Mouse (Mus musculus) left cerebral cortex, adult 8-10 months (tissue): ENCODE measurements around the gene Xiap. TPM values are rescaled to one million over a fixed set of nuclear protein-coding genes. Genes with fewer than 3 reads are reported as not detected.
"Not testable (repeated sequence)": the region's sequence is repeated elsewhere in the genome, so short reads cannot be mapped to it uniquely, and the experiment has no call there.

Experiments
- DNase-seq, 2 experiments: peaks; one replicate each; pipeline ENCODE4 v3.0.0; 2022; ENCODE audit warnings: low spot score in 2 of 2
- total RNA-seq, 4 experiments: library from RNA; stranded (reverse); gene quantifications; 2 replicates each; pipeline ENCODE4 v1.2.4; 2022

The Xiap gene
- total RNA-seq, result 10 to 100 TPM; 48.7 to 63.7 (median 58.8) TPM

DNA sequence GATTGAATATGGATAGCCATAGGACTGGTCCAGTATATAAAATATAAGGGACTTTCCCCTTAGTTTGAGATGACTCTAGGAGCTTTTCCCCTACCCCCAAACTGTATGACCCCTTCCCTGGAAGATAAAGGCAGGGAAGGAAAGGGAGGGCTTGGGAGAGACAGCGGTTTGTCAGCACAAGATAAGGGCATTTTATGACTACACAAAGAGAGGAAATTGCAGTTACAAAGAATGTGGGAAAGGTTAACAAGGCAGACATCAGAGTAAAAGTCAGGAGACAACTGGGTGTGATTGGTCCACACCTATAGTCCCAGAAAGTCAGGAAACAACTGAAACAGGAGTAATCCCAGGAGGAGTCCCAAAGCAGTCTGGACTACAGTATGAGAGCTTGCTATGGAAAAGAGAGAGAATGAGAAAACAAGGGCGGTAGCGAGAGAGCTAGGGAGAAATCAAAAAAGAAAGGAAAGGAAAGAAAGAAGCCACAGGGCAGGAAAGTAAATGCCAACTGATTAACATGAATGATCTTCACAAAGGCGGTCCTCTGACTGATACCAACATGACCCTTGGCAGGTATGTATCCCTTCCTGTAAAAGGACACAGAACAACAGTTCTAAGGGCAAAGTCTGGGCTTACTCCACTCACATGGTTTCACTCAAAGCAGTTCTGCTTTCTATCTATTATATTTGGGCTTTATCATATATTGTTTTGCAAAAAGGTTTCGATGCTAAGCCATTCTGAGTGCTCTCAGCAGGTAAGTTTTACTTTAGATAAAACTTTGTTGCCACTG, at the start of gene Xiap:
Gene Xiap, plus strand, starts transcription at position 398 of the 787 bp plus-strand sequence.
- no peak for DNase-seq

DNA sequence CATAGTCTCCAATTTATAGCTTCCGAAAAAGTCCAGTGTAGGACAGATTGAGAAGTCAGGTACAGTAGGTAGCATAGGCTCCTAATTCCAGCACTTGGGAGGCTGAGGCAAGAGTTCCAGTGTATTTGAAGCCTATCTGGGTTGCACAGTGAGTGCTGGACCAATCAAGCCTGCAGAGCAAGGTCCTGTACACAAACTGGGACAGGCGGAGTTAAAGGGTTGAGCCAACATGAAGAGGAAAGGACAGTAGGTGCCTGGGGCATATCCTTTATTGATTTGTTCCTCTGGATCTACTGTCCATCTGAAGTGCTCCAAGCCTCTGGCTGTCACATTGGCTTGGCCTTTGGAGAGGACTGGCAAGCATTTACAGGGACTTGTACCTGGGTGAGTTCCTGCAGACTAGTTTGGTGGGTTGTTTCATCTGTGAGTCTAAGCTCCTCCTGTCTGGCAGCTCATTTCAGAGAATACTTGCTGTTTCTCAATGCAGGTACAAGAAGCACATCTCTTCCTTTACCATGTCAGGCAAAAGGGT, 46.7 kb upstream of the Xiap start:
- no peak for DNase-seq

- DNase-seq, result no peak
Observed at GRCm38 (mm10) chrX:42013776-42014175, 45.7 kb upstream of the Xiap start.

DNA sequence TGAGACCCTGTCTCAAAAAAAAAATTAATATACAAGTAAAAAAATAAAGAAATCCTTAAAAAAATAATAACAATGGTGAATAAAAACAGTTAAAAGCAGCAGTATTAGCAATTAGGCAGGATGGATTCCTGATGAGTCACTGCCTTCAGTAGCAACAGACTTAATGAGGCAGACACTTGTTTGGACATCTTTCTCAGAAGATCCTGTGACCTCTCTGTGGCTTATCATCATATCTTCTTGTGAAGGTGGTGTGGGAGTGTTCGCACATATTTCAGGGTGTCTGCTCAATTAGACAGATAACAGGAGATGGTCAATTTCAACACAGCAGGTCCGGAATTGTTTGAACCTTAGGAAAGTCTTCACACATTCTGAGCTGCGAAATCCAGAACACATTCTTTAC, 45.0 kb upstream of the Xiap start:
- DNase-seq, result no peak

DNA sequence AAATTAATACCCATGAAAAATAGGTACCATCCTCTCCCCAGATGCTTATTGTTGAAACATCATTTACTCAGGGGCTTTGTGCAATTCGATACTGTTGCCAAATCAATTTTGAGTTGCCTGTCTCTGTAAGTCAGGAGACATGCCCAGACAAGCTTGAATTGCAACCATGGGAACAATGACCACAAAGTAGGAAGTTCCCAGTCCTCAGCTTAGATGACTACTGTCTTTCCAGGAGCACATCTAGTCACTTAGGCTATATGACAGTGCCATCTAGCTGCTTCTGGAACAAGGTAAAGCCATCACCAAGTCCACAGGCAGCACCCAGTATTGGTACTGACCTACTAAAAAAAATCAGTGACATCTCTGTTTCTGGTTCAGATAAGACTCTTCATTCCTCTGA, 41.4 kb upstream of the Xiap start:
- no peak for DNase-seq

DNA sequence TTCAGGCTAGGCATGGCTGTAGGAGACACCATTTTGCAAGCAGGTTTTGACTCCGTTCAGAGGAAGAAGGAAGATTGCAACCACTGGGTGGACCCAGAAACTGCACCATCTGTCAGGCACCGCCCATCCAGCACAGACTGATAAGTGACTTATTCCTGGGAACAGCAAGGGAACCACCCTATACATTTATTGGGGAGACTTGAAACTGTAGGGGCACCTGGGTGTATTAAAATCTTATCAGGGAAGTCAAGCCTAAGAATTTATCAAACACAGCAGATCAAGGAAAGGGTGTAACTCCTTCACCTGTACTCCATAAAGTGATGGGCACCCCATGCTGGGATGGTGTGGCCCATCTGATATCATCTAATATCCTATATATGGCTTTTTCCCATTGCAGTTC, 40.0 kb upstream of the Xiap start:
- no peak for DNase-seq

- not testable (repeated sequence) for DNase-seq
Observed at GRCm38 (mm10) chrX:42025802-42026440, 33.6 kb upstream of the Xiap start.

DNA sequence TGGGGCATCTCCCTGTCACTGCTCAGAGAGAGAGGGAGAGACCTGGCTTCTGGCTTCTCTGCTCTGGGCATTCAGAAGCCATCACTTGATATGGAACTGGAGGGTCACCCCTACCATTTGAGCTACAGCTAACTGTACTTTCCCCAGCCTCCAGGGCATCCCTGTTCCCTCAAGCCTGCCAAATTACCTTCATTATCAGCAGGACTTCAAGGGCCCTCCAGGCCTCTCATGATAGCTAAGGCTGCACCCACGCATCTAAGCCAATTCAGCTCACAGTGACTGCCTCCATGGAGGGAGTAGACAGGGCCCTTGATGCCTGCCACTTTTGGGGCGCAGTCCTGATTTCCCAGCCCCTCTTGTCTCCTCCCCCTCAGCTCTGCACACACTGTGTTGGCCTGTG, 32.5 kb upstream of the Xiap start:
- not testable (repeated sequence) for DNase-seq

DNA sequence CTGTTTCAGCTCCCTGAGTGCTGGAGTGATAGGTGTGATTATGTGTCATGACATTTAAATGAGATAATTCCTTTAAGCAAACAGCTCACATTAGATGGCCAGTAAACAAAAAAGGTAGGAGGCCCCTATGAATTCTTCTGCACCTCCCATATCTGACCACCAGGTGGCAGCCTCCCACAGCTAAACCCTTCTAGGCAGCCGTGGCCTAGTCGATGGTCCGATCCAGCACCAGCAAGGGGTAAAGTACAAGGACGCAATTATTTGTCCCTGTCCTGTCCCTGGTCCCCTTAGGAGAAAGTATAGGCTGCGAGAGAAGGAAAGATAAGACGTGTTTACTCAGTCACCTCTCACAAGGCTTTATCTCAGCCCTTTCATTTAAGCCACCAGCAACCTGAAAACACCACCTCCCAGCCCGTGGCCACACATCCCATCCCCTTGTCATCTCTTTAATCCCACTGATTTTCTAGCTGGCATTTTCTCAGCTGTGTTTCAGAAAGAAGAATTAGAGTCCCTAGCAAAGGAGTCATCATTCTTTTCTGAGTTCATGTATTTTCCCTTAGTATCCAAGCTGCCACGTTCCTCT, 26.3 kb upstream of the Xiap start:
- DNase-seq, result peak; percentile 36 to 51

GRCm38 (mm10) chrX:42033911-42034310, 25.6 kb upstream of the Xiap start:
- no peak for DNase-seq

- DNase-seq, result no peak
Observed at GRCm38 (mm10) chrX:42039481-42039880, 20.0 kb upstream of the Xiap start.

GRCm38 (mm10) chrX:42044935-42045334, 14.5 kb upstream of the Xiap start:
- DNase-seq, result no peak

DNA sequence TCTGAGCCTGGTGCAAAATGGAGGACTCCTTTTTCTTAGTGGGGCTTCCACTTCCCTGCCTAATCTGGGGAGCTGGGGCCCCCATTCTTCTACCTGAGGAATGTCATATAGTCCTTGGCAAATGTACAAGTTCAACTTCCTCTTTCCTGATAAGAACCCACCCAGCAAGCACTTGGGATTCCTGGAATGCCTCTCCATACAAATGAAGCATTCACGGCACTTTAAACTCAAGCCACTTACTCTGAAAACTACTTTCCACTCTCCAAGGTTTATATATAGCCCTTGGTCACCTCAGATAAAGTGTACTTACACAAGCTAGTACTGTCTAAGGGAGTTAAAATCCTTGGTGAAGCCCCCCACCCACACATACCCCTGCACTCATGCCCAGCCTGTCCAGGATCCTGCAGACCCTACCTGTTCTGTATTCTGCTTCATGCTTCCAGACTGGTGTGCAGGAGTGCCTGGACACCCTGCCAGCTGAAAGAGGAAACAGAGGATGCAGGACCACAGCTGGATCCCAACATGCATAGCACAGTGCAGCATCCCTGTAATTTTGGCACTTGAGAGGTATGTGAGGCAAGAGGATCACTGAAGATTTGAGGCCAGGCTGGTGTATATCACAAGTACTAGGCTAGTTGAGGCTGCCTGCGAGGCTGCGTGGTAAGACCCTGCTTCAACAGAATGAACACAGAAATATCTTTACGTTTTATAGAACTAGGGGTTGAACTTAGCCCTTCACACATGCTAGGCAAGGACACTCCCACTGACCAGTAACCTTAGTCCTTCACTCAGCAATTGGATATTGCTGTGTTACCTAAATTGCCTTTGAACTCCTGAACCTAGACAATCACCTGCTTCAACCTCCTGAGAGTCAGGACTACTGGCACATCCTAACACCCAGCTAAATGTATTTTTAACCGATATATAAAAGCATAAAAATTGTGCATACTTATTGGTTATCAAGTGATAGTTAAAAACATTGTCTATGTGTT, 8.5 kb upstream of the Xiap start:
- DNase-seq, result no peak

DNA sequence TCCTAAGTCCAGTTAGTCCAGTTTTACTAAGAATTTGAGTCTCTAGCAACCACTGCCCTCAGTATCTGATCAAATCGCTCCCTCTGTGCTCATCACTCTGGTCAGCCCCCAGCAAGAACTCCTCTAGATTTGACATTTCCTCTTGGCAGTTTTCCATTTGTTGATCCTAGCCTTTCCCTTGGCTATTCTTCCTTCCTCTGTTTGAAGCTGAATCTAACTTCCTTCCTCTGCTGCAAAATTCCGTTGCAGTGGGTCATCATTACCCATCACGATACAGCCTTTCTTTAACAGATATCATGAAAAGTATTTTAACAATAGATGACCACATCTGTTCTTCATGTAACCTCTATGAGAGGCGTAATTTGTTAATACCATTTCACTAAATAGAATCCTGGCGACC, 2.5 kb upstream of the Xiap start:
- DNase-seq, result no peak

DNA sequence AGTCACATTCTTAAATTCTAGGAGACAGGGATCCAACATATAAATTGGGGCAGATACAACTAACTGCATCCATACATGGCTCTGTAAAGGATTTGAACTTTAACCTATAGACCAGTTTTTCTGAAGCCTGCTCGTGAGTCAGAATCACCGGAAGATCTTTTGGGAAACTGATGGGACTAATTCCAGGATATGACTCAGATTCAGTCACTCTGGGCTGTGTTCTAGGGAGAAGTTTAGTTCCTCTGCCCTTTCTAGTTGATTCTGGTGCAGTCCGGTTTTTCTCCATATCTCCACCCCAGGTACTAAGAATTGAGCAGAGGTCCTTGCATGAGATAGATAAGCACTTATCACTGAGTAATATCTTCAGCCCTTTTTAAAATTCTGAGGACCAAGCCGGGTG, 1.6 kb upstream of the Xiap start:
- no peak for DNase-seq

DNA sequence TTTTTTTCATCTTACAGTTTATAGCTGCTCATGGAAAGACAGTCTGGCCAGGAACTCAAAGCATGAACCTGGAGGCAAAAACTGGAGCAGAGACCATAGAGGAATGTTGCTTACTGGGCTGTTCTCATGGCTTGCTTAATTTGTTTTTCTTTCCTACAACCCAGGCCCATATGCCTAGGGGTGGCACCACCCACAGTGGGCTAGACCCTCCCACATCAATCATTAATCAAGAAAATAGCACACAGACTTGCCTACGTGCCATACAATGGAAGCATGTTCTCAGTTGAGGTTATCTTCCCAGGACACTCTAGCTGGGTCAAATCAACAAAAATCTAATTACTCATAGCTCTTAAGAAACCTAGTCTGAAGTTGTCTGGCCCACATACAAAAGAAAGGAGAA, 4.1 kb downstream of the Xiap start:
- no peak for DNase-seq

GRCm38 (mm10) chrX:42065086-42065485, 5.6 kb downstream of the Xiap start:
- no peak for DNase-seq

DNA sequence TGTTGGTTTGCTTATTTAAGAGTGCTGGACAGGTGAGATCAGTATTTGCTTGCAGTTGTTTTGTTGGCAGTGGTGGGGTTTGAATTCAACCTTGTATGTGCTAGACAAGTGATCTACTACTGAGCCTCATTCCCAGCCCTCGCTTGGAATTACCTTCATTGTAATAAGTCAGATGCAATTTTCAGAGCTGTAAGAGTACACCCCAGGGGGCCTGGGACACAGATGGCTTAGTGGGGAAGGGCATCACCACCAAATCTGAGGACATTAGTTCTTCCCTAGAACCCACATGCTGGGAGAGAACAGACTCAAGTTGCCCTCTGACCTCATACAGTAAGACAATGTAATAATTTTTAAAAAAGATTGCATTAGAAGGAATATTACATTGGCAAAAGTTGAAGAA, 7.3 kb downstream of the Xiap start:
- no peak for DNase-seq

- DNase-seq, result peak in 1 of 2 experiments; percentile 33
Observed at GRCm38 (mm10) chrX:42067791-42068200, 8.3 kb downstream of the Xiap start.

GRCm38 (mm10) chrX:42068201-42068874, 8.9 kb downstream of the Xiap start:
- peak; percentile 53 to 57 for DNase-seq

DNA sequence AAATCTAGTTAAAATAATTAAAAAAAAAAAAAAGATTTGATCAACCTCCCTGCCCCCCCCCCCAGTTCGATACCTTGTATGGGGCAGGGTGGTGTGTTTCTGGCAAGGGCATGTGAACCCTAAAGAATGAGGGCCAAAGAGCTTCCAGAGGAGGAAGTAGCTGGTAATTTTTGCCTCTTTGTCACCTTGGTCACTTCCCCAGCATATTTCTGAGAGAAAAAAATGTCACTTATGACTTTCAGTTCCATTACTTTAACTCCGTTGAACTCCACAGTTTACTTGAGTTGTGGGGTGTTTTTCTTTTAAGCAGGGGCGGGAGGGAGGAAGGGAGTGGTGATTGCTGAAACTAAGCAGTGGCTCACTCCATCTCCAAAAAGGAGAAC, 9.4 kb downstream of the Xiap start:
- DNase-seq, result no peak
